Mouse (Mus musculus) embryonic fibroblast, embryonic 13.5 days (primary cell): ENCODE measurements at regions not wholly inside any gene's neighbourhood (a gene's known extent, or its start where the extent isn't known, plus 50 kb on each side); places are given as distances from the start of the nearest gene placed in this dataset.

ENCODE experiments used
- CTCF ChIP-seq: IDR thresholded peaks from 2 replicates; pipeline ENCODE4 v1.5.1; 2011; ENCODE audit warnings: mild to moderate bottlenecking, control low read depth, low read length, moderate library complexity, borderline replicate concordance; ENCODE audit not compliant: insufficient read depth
- POLR2A ChIP-seq: IDR thresholded peaks from 2 replicates; pipeline ENCODE4 v1.6.1; 2011; ENCODE audit warnings: low read depth, mild to moderate bottlenecking, control low read depth, low read length, moderate library complexity

- no peak for TF ChIP-seq POLR2A
- no peak for TF ChIP-seq CTCF
Measured at GRCm38 (mm10) chr3:103470586-103471400, 104.2 kb upstream of the Syt6 start.
